Mouse (Mus musculus) T-cell, adult 2 months (primary cell): ENCODE data around the gene Jmjd1c.
"Not testable (repeated sequence)": the region's sequence is repeated elsewhere in the genome, so short reads cannot be mapped to it uniquely, and the experiment has no call there.

ENCODE experiments used
- DNase-seq: peaks from one replicate; pipeline ENCODE4 v3.0.0; 2022; ENCODE audit warnings: low spot score

The Jmjd1c gene

GRCm38 (mm10) chr10:67104543-67104942 lies 8.6 kb downstream of the Jmjd1c start:
- DNase-seq: no peak

- DNase-seq: no peak
Observed at GRCm38 (mm10) chr10:67105331-67106217, 9.6 kb downstream of the Jmjd1c start.

- DNase-seq: no peak
Observed at GRCm38 (mm10) chr10:67106400-67106799, 10.5 kb downstream of the Jmjd1c start.

GRCm38 (mm10) chr10:67107017-67107761 lies 11.3 kb downstream of the Jmjd1c start:
- DNase-seq: no peak

GRCm38 (mm10) chr10:67108096-67108495 lies 12.2 kb downstream of the Jmjd1c start:
- DNase-seq: no peak

GRCm38 (mm10) chr10:67109635-67110034 lies 13.7 kb downstream of the Jmjd1c start:
- DNase-seq: no peak

GRCm38 (mm10) chr10:67111044-67111798 lies 15.3 kb downstream of the Jmjd1c start:
- no peak for DNase-seq

GRCm38 (mm10) chr10:67111799-67112177 lies 15.9 kb downstream of the Jmjd1c start:
- no peak for DNase-seq

GRCm38 (mm10) chr10:67112967-67113366 lies 17.0 kb downstream of the Jmjd1c start:
- DNase-seq: not testable (repeated sequence)

- no peak for DNase-seq
Observed at GRCm38 (mm10) chr10:67113833-67114232, 17.9 kb downstream of the Jmjd1c start.

GRCm38 (mm10) chr10:67115115-67115514 lies 19.2 kb downstream of the Jmjd1c start:
- DNase-seq: no peak

- DNase-seq: no peak
Observed at GRCm38 (mm10) chr10:67115666-67116091, 19.8 kb downstream of the Jmjd1c start.

GRCm38 (mm10) chr10:67116251-67116650 lies 20.3 kb downstream of the Jmjd1c start:
- no peak for DNase-seq

GRCm38 (mm10) chr10:67119291-67119690 lies 23.4 kb downstream of the Jmjd1c start:
- DNase-seq: no peak

- DNase-seq: no peak
Observed at GRCm38 (mm10) chr10:67120180-67120579, 24.3 kb downstream of the Jmjd1c start.

GRCm38 (mm10) chr10:67120640-67121039 lies 24.7 kb downstream of the Jmjd1c start:
- no peak for DNase-seq

- DNase-seq: no peak
Observed at GRCm38 (mm10) chr10:67123756-67124155, 27.8 kb downstream of the Jmjd1c start.

GRCm38 (mm10) chr10:67124156-67124555 lies 28.2 kb downstream of the Jmjd1c start:
- DNase-seq: no peak

GRCm38 (mm10) chr10:67126061-67126858 lies 30.3 kb downstream of the Jmjd1c start:
- DNase-seq: peak; percentile 11

GRCm38 (mm10) chr10:67126859-67127758 lies 31.2 kb downstream of the Jmjd1c start:
- peak; percentile 28 for DNase-seq
